Mouse (Mus musculus) gastrocnemius, adult 18-20 months (tissue): Measurements from ENCODE around the gene Kctd15. TPM values are rescaled to one million over a fixed set of nuclear protein-coding genes. Genes with fewer than 3 reads are reported as not detected.

Experiments used
- DNase-seq: peaks from one replicate; pipeline ENCODE4 v3.0.0; 2021; ENCODE audit warnings: low spot score
- total RNA-seq, 2 experiments: library from RNA; stranded (reverse); gene quantifications; 2 replicates each; pipeline ENCODE4 v1.2.3; 2021

Kctd15 gene
- total RNA-seq, 2 experiments from 2014 or later: 45.8 to 49.0 TPM

DNA sequence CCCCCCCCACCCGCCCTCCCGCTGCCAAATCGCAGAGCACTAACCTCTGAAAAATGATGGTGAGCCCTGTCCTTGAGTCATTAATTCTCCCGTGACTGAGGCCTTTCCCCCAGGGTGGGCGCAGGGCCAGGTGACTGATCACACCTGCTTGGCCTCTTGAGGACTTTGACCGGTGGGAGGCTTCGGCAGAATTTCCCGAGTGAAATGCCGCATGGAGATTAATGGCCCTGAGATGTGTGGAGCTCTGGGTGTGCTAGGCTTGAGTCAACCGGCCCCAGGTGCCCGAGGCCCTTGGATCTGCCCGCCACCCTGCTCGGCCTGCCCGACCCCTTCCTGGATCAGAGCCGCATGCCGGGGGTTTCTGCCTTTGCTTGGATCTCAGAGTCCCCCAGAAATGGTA, 11.3 kb upstream of the Kctd15 start:
- DNase-seq: no peak

DNA sequence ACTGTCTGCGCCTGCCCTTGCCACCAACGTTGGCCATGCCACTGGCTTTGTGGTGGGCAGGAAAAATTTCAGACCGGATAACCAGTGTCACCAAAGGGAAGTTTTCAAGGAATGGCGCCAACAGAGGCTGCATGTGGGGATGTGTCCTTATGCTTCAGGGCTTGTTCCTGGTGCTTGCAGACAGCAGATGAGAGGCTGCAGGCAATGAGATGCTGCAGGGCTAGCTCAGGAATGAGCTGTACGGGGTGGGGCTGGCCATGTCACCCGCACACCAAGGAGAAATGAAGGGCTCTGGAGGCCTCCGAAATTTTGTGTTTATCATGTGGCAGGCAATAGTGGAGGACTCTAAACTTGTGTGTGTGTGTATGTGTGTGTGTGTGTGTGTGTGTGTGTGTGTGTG, 6.6 kb upstream of the Kctd15 start:
- no peak for DNase-seq

DNA sequence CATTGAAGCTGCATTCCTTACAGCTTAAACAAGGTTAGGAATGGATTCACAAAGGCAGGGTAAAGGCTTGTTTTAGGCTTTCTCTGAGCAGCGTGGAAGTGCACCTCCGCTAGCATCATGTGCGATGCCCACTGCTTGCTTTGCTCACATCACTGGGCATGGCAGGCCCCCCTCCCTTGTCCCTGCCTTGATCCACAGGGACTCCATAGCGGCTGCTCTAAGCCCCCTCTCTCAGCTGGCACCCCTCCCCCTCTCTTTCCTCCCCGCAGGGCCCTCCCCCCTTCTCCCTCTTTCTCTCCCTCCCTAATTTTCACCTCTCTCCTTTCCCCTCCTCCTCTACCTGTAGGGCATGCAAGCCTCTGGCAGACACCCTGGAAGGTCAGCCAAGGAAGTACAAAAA, 5.7 kb upstream of the Kctd15 start:
- no peak for DNase-seq

DNA sequence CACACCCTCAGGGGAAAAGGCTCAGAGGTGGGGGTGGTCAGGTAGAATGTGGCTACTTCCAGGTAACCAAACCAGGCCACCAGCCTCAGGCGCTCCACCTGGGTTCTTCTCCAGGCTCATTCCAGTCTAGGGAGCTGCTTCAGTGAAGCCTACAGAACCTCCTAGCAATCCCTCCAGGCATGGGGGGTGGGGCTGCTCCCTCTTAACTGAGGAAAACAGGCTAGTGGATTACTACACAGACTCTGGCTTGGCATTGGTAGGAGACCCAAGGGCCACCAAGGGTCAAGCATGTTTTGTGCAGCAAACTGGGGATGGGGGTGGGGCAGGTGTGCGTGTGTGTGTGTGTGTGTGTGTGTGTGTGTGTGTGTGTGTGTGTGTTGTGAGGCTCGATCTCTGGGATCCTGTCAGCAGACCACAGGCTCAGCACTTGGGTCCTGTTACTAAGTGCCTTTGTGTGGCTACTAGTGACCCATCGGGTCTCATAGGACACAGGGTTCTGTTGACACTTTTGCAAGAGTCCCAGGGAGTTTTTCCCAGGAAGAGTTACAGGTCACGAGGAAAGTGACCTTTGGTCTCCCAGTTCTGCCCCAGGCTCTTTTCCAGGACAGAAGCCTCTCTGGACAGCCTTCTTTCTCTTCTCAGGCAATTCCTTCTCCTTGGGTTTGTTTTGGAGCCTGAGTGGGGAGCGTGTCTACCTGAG, 3.0 kb upstream of the Kctd15 start:
- DNase-seq: no peak

DNA sequence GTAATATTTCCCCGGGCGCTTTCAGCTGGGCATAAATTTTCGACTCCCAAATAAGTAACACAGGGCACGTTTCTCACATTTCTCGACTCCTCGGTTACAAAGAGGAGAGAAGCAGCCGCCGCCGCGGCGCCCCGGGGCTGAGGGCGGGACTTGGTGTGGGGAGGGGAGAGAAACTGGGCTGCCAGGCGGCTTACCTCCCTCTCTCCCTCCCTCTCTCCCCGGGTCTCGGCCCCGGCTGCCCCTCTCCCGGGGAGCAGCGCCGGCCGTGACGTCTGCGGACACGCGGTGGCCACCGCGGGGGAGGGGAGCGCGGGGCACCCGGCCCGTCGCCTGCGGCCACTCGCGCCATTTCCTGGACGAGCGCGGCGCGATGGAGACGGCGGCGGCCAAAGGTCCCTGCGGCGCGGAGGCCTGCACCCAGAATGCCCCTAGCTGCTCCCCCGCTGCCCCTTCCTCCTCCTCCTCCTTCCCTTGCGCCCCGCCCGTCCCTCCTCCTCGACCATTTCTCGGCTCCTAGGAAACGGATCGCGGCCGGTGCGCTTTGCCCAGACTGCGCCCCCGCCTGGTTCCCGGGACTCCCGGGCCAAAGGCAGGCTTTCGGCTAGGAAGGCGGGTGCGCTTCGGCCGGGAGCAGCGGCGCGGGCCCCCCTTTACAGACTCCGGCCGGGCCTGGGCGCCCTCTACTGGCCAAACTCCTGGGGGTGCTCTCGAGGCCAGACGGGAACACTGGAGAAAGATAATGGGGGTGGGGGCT, 1.3 kb downstream of the Kctd15 start:
- DNase-seq: peak; percentile 92

DNA sequence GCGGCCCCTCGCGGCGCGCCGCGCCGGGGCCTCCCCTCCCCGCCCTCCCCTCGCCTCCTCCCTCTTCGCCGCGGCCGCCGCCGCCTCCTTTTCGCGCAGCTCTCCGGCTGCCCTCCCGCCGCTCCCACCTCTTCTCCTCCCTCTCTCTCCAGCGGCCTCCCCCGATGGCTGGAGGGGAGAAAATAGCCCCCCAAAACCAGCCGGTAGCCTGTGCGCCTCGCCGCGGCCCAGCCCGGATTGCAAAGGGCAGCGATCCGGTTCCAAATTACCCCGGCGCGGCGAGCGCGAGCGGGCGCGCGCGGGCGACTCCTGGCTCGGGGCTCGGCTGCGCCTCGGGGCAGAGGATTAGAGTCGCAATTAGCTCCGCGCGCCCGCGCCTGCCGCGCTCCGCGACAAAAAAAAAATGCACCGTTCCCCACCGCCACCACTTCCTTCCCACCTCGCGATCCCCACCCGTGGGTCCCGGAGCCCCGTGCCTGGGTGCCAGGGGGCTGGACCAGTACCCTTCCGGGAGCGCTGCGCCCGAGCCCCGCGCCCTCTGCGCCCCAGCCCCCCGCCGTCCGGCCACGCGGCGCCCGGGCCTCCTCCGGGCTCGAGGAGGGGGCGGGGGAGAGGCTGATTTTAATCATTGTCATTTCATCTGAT, 2.0 kb downstream of the Kctd15 start:
- DNase-seq: peak; percentile 68

DNA sequence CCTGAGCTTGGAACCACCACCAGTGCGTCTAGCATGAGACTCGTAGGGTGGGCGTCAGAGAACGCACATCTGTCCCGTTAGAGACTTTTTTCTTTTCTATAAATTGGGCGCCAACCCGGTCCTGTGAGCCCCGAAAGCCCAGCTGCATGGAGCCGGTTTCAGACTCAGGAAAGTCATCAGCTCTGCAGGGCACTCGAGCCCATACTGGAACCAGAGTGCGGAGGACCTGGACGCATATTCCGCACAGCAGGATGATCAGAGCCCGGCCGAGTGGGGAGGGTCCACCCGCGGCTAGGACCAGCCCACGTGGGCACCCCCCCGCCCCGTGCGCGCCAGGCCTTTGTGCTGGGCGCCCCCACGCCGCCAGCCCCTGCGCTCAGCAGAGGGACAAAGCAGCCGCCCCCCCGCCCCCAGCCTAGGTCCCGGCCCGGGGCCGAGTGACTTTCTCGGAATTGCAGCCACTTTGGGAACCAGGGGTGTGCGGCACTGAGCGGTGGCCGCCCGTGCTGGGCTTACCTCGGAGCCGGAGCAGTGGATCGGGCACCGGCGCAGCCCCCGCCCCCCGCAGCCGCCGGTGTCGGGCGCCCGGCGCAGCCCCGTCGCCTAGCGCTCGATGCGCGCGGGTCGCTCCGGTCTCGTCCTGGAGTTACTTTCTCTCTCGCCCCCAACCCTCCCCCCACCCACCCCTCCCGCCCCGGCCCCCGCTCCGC, 2.6 kb downstream of the Kctd15 start:
- DNase-seq: no peak

DNA sequence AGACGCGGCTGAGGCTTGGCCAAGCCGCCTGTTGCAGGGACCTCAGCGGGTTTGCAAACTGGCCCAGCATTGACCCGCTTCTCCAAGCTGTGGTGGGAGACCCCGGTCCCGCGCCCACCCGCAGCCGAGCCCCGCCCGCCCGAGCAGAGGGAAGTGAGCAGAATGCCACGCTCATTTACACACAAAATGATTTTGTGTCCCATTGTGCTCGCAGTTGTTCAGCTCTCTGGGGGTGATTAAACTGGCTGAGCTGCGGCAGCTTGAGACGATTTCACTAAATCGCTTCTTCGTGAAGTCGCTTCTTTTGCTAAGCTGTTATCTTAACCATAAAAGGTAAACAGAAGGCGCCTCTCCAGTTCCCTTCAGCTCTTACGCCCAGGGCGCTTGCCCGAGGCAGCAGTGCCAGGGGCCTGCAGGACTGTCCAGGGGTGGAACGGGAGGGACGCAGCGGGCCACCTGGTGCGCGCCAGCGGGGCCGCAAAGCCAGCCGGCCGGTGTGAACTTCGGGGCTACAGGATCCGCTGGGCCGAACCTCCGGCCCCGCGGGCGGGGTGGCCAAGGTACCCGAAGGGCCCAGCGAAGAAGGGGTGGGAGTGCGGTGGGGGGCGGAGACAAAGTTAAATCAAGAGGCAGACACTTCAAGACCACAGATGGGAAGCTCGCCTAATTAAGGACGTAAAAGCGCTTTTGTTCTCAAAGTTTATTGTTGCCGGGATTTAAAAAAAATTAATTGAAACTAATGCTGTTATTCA, 3.6 kb downstream of the Kctd15 start:
- DNase-seq: peak; percentile 73

DNA sequence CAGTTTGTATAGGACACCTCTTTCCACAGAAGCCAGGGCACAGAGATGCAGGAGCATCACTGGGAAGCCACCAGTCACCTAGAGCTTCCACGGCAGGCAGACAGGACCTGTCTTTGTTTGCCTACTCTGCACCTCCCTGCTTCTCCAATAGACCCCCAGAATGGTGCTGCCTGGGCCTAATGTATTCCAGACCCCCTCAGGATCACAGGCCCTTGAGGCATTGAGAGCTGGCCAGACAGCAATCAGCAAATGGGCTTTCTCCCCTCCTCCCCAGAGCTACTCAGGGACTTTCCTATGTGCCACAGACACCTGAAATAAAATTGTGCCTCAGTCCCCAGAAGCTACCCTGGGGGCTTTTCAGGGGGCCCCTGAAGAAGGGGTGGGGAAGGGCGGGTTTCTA, 5.2 kb downstream of the Kctd15 start:
- no peak for DNase-seq

DNA sequence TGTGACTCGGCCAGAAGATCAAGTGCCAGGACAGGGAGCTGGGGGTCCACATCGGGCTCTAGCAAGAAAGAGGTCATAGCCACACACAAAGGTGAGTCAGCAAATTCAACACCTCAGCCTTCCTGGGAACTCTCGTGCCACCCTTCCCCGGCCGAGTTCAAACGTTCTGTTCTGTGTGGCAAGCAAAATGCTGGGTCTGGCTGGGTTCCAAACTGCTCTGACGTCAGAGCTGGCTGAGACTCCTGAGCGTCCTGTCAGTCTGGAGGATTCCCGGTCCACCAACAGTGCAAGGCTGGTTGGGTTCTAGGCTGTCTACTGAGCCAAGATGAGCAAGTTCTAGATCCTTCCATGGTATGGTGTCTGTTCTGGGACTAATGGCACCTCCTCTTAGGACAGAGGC, 9.5 kb downstream of the Kctd15 start:
- peak; percentile 79 for DNase-seq

DNA sequence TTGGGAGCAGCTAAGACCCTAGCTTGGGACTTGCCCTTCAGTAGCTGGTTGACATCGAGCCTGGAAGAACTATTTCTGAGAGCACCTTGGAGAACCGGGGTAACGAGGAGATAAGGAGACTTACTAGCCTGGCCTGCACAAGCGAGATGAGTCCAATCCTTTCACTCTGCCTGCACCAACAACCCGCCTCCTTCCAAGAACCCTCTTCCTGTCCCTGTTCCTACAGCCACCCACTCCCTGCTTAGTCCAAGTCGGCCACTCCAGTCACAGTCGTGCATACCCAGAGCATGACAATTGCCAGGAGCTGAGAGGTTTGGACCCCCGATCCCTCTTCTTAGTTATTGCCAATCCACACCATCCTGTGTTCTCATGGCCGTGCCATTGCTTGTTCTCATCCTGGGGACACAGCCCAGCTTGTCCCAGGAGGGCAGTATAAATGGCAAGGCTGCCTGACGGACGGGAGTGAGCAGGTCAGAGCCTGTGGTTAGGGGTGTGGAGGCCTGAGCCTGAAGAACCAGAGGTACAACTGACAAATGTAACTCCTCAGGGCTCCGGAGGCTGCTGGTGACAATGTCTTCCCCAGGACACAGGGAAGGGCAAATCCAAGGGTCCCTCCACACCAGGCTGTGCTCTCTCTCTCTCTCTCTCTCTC, 10.3 kb downstream of the Kctd15 start:
- DNase-seq: no peak

DNA sequence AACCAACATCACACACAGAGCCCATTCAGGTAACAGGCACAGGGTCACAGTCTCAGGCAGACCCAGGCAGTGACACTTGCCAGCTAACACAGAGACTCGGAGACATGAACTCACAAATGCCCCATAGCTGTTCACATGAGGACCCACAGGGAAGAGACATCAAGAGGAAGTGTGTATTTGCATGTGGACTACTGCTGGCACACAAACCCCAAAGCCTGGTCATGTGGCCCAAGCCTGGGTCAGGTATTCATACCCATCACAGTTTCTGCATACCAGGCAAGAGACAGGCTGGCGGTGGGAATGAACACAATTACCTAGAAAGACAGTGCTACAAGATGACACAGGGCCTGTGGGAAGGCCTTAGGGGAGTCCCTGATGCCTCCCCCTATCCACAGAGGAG, 10.9 kb downstream of the Kctd15 start:
- DNase-seq: no peak

DNA sequence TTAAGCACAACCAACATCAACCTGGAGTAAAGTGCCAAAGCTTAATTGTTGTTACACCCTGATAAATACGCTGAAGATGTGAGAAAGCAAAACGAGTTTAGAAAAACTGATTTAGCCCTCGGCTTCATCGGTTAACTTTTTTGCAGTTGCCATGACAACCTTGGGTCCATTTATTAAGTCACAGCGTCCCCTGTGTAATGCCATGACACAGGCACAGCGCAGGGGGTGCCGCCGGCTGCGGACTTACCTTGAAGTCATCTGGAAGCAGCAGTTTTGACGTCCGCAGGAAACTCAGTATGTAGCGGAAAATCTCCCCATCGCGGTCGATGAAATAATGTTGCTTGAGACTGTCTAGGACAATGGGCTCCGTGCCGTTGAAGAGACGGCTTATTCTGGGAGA, 11.9 kb downstream of the Kctd15 start:
- DNase-seq: no peak

DNA sequence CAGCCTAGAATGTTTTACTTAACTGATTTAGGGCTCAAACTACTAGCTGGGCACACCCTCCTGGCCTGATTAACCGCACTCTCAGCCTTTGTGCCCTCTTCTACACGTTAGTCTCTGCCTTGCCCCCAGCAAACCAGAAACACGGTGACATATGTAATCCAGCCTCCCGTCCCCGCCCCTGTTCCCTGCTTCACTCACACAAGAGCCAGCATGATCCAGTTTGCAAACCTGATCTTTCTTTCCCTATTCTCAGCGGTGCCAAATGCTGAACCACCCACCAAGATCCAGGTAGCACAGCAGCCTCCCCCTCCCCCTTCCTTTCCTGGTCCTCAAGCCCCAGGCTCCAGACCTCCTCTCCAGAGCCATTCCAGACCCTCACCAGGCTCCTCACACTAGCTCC, 13.2 kb downstream of the Kctd15 start:
- DNase-seq: no peak

DNA sequence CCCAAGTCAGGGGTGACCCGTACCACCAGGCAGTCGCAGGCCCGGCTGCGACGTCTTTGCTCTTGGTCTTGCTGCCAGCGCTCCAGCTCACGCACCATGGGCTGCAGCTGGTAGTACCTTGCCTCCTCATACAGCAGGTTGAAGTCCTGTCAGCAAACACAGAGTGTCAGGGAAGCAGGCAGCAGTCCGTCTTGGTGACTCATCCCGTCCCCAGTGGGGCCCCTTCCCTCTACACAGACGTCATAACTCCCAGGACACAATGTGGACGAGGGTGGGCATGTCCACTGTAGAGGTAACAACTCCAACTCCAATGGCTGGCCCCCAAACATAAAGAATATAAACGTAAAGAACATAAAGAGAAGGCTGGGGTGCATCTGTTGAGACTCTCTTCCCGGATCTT, 14.6 kb downstream of the Kctd15 start:
- DNase-seq: no peak

DNA sequence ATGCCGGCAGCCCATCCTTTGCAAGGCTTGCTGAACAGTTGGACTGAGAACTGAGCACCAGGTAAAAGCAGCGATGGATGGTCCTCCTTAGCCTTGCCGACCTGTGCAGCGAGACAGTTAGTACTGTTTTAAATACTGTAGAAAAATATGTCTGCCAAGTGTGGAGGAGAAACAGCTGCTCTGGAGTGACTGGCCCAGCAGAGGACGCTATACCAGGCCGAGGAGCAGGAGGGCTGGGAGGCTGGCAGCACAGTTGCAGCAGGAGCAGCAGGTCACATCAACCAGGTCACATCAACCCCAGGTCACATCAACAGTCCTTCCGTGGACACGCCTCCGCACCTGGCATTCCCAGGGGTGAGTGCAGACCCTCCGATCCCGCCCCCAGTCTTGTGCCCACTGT, 16.7 kb downstream of the Kctd15 start:
- DNase-seq: no peak

DNA sequence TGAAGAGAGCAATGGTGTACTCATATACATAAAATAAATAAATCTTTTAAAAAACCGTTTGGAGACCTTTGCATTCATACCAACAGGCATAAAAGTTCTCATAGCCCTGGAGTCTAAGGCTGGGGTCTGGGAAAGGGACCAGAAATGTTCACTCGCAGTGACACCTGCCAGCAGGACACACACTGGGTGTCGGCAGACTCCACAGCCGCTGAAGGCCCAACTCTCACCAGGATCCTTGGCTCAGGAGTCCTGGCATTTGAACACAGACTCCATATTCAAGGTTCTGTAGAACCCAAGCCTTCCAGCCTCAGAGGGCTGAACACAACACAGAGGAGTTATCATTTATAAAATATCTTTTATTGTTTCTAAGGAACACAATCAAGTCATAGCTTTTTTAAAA, 19.9 kb downstream of the Kctd15 start:
- no peak for DNase-seq

DNA sequence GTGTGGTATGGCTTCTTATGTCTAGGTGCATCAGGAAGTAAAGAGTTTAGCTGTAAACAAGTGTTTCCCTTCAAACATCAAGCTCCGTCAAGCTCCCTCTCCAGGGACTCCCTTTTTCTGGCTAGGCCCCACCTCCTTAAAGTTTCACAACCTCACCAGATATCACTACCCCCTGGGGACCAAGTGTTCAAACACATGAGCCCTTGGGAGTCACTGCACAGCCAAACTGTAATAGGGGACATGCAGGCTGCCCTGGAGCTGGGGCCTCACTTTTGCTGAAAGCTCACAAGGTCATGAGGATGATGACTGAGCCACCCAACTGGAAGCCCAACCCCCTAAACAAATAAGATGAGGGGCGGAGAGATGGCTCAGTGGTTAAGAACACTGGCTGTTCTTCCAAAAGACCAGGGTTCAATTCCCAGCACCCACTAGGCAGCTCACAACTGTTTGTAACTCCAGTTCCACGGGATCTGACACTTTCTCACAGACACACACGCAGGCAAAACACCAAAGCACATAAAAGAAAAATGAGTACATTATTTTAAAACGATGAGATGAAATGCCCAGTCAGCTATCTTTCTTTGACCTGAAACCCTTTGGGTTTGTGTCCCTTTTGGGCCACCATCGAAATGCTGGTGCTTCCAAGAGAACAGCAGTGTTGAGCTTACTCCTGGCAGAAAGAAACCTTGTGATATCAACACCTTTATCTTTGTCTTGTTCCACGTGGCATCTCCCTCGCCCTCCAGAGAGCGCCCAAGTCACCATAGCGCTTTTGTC, 23.4 kb downstream of the Kctd15 start:
- DNase-seq: no peak

DNA sequence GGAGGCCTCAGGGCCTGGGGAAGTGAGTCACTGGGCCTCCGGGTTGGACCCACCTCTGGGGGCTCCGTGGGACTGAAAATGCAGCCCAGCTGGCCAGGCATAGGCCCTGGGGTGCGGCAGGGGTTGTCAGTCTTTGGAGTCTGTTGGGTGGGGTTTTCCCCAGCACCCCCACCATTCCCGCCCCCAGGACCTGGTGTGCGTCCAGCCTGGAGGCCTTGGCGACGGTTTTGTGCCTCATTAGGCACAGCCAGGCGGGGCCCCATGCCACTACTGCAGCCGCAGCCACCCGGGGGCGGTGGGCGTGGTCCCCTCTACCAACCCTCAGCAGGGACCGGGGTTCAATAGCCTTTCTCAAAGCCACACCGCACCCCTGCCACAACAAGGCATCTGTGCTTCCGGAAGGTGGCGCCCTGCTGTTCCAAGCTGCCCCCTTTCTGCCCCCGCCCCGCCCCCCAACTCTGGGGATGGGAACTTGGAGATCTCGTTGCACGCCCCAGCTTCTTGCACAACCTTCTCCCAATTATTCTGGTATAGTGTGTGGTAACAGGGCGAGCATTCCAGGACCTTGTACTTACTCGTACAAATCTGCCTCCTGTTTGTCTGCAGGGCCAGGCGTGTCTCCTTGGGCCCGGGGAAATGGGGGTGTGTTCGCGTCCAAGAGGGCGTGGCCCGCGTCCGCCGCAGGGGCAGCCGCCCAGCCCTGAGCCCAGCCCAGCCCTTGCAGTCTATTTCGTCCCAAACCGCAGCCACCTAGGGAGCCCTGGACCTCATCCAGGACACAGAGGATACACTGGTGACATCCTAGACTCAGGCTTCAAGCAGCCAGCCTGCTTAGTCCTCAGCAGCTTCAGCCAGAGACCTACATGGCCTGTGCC, 26.1 kb downstream of the Kctd15 start:
- DNase-seq: peak; percentile 85
